Comparison of ENCODE assay signal across 10 mouse cellular contexts in genomic region chr13:60759136-60759535, GRCm38 (mm10). TPM values are rescaled to one million over a fixed set of nuclear protein-coding genes. Genes with fewer than 3 reads are reported as not detected.
A peak's percentile ranks its signal among the peaks of the same experiment; 100 is the strongest.
DNase-seq lines count a peak whose midpoint lies in the region; TF ChIP-seq lines count a peak whose summit lies in the region.
"Had no signal": no experiment of that assay in that cellular context is flagged by ENCODE, and none has a peak within 500 bp of the region (broad histone marks: within the 10 kb centered on the region; RNA-seq: fewer than 3 reads in every experiment).

No protein-coding gene starts in this region.

- no peaks in the 10 kb centered on the region for H3K4me1 ChIP-seq in heart, adult 2 months (ENCODE audit: control insufficient read depth, insufficient read depth, low read length)
- no peaks in the 10 kb centered on the region for H3K4me1 ChIP-seq in bone marrow, adult 2 months (ENCODE audit: control insufficient read depth, insufficient read depth, low read length)

- peak; percentile 98 for TF ChIP-seq CTCF in heart, adult 2 months (IDR thresholded peaks at IDR 0.05)
- peak; percentile 59; the same call in 1 of the 2 replicates for TF ChIP-seq CTCF in bone marrow, adult 2 months (IDR thresholded peaks at IDR 0.05; ENCODE audit: control insufficient read depth, insufficient read depth, low read length)

- 13% methylated on average over 6 of the region's 6 CpGs for WGBS in heart, adult 2 months
- 42% methylated on average over 6 of the region's 6 CpGs for WGBS in bone marrow, adult 2 months

- intact Hi-C loops in heart, adult 2 months (cut with DNase I): loop anchor here (1.0 to 5.0 kb wide), 2 partner anchors 60 to 483 kb away; no protein-coding TSS in a partner anchor

- peak; percentile 36 to 64 for DNase-seq in heart, adult 2 months
- no peak for DNase-seq in heart, adult 8-10 months (ENCODE audit: low spot score)
- DNase-seq in right cerebral cortex, postnatal 14 days: peak; percentile 65
- DNase-seq in right cerebral cortex, adult 18-20 months: no peak
- peak; percentile 81 for DNase-seq in kidney, postnatal 10 days
- DNase-seq in retina, embryonic 14.5 days (ENCODE audit: low spot score): peak; percentile 73
- no peak for DNase-seq in cerebellum, postnatal 36 days

- no peak for TF ChIP-seq POLR2A in heart, adult 2 months (IDR thresholded peaks at IDR 0.05; ENCODE audit: insufficient read depth, low read depth, low read length)
- TF ChIP-seq POLR2A in bone marrow, adult 2 months (IDR thresholded peaks at IDR 0.05; ENCODE audit: borderline replicate concordance, control insufficient read depth, low read depth, low read length): no peak

- H3K4me3 ChIP-seq in heart, adult 2 months: no peak overlapping the region
- H3K4me3 ChIP-seq in bone marrow, adult 2 months (replicated peaks; ENCODE audit: control insufficient read depth, low read depth, low read length): no peak overlapping the region

- no peak for TF ChIP-seq EP300 in heart, adult 2 months (IDR thresholded peaks at IDR 0.05; ENCODE audit: insufficient read depth, low read depth, low read length)

- H3K36me3 ChIP-seq in heart, adult 2 months (ENCODE audit: control insufficient read depth, insufficient read depth, low read length): no peaks in the 10 kb centered on the region

- no peaks in the 10 kb centered on the region for H3K79me2 ChIP-seq in heart, adult 2 months (replicated peaks; ENCODE audit: control insufficient read depth, insufficient read depth, low read length)

- no peaks in the 10 kb centered on the region for H3K27me3 ChIP-seq in heart, adult 2 months (ENCODE audit: control insufficient read depth, insufficient read depth, low read length)

- H3K9ac ChIP-seq in heart, adult 2 months (ENCODE audit: low read depth, low read length): no peak overlapping the region

- no peak overlapping the region for H3K27ac ChIP-seq in heart, adult 2 months
- H3K27ac ChIP-seq in bone marrow, adult 2 months (ENCODE audit: control insufficient read depth, insufficient read depth, low read depth, low read length, poor library complexity): no peak overlapping the region

RNA-seq across cellular contexts. Expression of gene BC051665, which starts 27.0 kb away (rescaled TPM):
- total RNA-seq in heart, adult 2 months (2021): not detected
- not detected in 2 replicates for polyA plus RNA-seq in heart, adult 2 months (2012; rRNA removed)
- total RNA-seq in heart, adult 8-10 months (2022): not detected
- polyA plus RNA-seq in bone marrow, adult 2 months (2011; ENCODE audit: insufficient read depth, insufficient read length, low replicate concordance, missing spikeins): not detected in 2 replicates
- total RNA-seq: neutrophil, adult 5-6 weeks had no signal
- polyA plus RNA-seq: large intestine, adult 2 months had no signal

RNA-seq across cellular contexts. Expression of gene Ctsll3, which starts 43.5 kb away (rescaled TPM):
- total RNA-seq in heart, adult 2 months (2021): not detected
- polyA plus RNA-seq in heart, adult 2 months (2012; rRNA removed): not detected in 2 replicates
- total RNA-seq in heart, adult 8-10 months (2022): not detected
- polyA plus RNA-seq in bone marrow, adult 2 months (2011; ENCODE audit: insufficient read depth, insufficient read length, low replicate concordance, missing spikeins): not detected in 2 replicates
- total RNA-seq: neutrophil, adult 5-6 weeks had no signal
- polyA plus RNA-seq: large intestine, adult 2 months had no signal

Comparison
In these comparisons a context has a peak if more than half of its experiments do, and no peak if none do; other contexts are left out.
1. DNase-seq: peak in heart, adult 2 months (2 of 2), right cerebral cortex, postnatal 14 days (single experiment), kidney, postnatal 10 days (single experiment) and retina, embryonic 14.5 days (single experiment); none in heart, adult 8-10 months (single experiment), right cerebral cortex, adult 18-20 months (single experiment) and cerebellum, postnatal 36 days (0 of 2).